Mouse (Mus musculus): ENCODE measurements at regions not wholly inside any gene's neighbourhood (a gene's known extent, or its start where the extent isn't known, plus 50 kb on each side); places are given as distances from the start of the nearest gene placed in this dataset.
"Not testable (repeated sequence)": the region's sequence is repeated elsewhere in the genome, so short reads cannot be mapped to it uniquely, and the experiment has no call there.

DNA sequence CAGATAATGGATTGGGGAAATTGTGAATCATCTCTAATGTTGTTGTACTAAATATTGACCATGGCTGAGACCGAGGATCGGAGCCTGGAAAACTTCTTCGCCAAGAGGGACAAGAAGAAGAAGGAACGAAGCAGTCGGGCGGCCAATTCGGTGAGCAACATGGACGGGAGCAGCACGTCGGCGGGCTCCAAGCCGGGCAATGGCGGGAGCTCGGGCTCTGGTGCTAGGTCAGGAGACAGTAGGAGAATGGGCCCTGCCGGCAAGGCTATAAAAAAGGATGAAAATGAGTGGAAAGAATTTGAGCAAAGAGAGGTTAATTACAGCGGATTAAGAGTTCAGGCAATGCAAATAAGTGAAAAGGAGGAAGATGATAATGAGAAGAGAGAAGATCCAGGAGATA, 55.0 kb upstream of the Zfp990 start:
- peak; percentile 55 for DNase-seq (ENCODE audit: low spot score)

DNA sequence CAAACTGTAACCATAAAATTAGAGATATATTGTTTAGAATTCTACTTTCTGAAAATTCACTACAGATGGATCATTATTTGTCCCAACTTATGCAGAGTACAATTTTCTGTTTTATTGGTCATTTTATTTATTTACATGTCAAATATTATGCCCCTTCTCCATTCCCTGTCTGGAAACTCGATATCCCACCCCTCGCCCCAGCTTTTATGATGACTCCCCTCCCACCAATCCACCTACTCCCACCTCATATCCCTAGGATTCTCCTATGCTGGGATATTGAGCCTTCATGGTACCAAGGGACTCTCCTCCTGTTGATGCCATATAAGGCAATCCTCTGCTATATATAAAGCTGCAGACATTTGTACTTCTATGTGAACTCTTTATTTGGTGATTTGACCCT, 62.0 kb upstream of the Zfp990 start:
- peak; percentile 44 for DNase-seq (ENCODE audit: low spot score)

GRCm38 (mm10) chr4:145436718-145437117, 73.8 kb upstream of the Zfp990 start:
- DNase-seq (ENCODE audit: low spot score) = not testable (repeated sequence)

- DNase-seq (ENCODE audit: low spot score) = no peak
These were observed 76.0 kb upstream of the Zfp990 start for GRCm38 (mm10) chr4:145434519-145434918.

- DNase-seq (ENCODE audit: low spot score) = peak; percentile 50
These were observed 76.5 kb upstream of the Zfp990 start for GRCm38 (mm10) chr4:145434071-145434470.

GRCm38 (mm10) chr4:145433235-145433634, 77.3 kb upstream of the Zfp990 start:
- not testable (repeated sequence) for DNase-seq (ENCODE audit: low spot score)

GRCm38 (mm10) chr4:145431910-145432765, 78.4 kb upstream of the Zfp990 start:
- DNase-seq (ENCODE audit: low spot score) = peak; percentile 49

DNA sequence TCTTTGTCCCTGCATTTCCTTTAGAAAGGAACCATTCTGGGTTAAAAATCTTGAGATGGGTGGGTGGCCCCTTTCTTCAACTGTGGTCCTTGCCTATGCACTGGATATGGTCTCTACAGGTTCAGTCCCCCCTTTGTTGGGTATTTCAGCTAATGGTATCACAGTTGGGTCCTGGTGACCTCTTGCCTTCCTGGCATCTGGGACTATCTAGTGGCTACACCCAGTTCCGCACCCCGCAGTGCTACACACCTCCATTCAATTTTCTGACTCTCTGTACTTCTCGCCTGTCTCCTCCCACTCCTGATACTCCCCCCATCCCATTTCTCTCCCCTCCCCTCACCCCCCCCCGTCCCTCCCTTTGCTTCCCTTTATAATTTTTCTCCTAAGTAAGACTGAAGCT, 92.7 kb upstream of the Zfp990 start:
- DNase-seq (ENCODE audit: low spot score) = not testable (repeated sequence)

GRCm38 (mm10) chr4:145411141-145411540, 96.2 kb upstream of the Tnfrsf8 start:
- DNase-seq (ENCODE audit: low spot score) = no peak

GRCm38 (mm10) chr4:145409796-145410475, 95.0 kb upstream of the Tnfrsf8 start:
- DNase-seq (ENCODE audit: low spot score) = no peak

- not testable (repeated sequence) for DNase-seq (ENCODE audit: low spot score)
These were observed 91.1 kb upstream of the Tnfrsf8 start for GRCm38 (mm10) chr4:145406050-145406449.

DNA sequence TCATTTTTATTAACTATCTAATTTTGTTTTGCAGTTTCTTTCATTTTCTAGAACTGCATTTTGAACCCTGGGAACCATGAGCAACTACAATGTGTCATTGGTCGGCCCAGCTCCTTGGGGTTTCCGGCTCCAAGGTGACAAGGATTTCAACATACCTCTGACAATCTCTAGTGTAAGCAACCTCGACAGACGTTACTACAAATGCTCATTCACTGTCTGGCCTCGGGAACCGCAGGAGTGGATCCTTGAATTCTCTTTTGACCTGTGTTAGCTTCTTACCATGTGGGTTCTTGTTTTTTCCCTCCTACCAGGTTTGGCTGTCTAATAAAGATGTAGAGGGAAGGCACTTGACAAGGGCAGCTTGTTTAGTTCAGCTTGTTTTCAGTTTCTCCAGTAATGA, 89.3 kb upstream of the Tnfrsf8 start:
- not testable (repeated sequence) for DNase-seq (ENCODE audit: low spot score)

DNA sequence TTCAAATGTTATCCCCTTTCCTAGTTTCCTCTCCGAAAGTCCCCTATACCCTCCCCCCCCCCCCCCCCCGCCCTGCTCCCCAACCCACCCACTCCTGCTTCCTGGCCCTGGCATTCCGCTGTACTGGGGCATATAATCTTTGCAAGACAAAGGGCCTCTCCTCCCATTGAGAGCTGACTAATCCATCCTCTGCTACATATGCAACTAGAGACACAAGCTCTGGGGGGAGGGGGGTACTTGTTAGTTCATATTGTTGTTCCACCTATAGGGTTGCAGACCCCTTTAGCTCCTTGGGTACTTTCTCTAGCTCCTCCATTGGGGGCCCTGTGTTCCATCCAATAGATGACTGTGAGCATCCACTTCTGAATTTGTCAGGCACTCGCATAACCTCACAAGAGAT, 63.9 kb upstream of the Tnfrsf8 start:
- not testable (repeated sequence) for DNase-seq (ENCODE audit: low spot score)

DNA sequence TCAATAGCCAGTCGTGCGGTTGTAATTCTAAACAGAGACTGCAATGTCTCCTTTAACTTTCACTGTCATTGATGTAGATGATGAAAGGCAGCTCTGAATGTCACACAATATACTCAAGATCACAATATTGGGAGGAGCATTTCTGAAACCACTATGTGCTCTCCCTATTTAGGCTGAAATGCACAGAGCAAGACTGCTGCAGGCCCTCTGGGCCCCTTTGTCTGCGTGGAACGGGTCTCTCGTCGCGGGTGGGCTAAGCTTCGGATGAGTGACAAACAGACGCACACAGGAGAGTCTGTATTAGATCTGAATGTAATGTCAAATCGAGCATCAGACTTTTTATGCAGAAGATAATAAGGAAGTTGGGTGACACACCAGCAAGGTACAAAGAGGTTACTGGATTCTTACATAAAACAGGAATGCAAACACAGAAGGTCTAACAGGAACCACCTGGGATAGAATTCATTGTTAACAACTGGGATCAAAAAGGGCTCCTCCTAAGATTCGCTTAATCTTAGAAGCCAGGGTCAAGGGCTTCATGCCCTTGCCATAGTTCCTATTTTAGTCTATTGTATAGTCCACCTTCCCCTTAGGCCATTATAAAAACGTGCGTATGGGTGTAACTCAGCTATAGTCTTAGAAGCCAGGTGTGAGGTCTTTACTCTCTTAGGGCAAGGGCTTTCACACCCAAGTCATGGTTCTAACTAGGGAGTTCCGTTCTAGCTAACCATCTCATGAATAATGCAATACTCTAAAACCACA, 62.5 kb upstream of the Tnfrsf8 start:
- not testable (repeated sequence) for DNase-seq (ENCODE audit: low spot score)

DNA sequence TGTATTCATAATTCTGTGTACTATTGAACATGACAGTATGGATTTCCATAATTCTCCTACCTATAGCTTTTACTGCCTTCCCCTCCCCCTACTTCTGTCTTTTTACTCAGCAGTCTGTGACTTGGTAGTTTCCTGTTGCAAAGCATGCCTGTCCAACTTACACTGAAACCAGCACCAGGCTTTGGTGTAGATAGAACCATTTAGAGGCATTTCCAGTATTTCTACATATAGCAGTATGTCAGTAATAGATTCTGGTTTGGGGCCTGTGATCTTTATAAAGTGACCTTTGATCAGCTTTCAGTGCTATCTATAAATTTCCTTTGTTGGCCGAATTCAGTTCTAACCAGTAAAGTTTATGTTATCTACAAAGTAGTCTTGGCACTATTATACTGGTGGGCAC, 54.8 kb upstream of the Tnfrsf8 start:
- DNase-seq (ENCODE audit: low spot score) = no peak

DNA sequence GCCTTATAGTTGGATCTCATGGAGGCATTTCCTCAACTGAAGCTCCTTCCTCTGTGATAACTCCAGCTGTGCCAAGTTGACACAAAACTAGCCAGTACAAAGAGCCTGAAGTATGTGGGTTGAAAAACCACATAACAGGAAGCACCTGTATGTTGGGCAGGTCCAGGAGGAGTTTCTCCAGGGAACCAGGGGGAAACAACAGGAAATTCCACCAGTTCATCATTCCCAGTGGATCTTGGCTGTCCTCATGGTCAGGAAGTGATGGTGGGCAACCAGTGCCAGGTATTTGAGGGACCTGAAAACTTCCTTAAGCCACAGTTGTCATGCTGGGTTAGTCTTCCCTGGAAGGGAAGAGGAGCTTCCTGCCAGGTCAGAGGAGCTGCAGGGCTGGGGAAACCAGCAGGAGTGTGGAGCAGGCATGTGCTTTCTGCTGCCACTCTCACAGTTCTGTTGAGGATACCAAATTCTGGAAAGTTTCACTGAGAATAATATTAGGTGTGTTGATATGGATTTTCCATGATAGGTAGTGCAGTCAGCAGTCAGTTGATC, 52.4 kb upstream of the Tnfrsf8 start:
- DNase-seq (ENCODE audit: low spot score) = no peak

DNA sequence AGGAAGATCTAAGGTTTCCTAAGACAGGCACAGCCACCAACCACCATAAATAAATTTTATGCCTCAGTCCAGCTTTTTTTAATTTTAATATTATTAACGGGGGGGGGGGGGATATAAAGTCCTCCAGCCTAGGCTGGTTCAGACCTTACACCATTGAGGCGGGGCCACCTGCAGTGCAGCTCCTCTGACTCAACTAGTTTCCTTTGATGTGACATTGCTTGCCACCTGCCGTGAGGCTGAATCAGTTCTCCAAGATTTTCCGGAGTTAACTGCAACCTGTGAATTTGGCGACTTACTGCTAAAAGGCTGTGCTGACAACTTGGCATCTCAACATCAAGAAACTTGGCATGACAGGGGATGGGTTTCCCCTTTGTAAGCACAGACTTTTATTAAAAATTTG, 51.3 kb upstream of the Tnfrsf8 start:
- no peak for DNase-seq (ENCODE audit: low spot score)

GRCm38 (mm10) chr4:145365793-145366192, 50.8 kb upstream of the Tnfrsf8 start:
- not testable (repeated sequence) for DNase-seq (ENCODE audit: low spot score)

Data from testis, postnatal 10 days (tissue).